16 mouse cellular contexts compared by ENCODE assay signal in genomic region chr5:134251083-134251482, GRCm38 (mm10).
"Had no signal": no experiment of that assay in that cellular context is flagged by ENCODE, and none has a peak within 500 bp of the region (broad histone marks: within the 10 kb centered on the region; RNA-seq: fewer than 3 reads in every experiment).

No protein-coding gene starts in this region.

- ATAC-seq: liver, postnatal 0 days; midbrain, embryonic 13.5 days; midbrain, embryonic 15.5 days had no signal

- H3K27me3 ChIP-seq: liver, embryonic 13.5 days; liver, embryonic 15.5 days; megakaryocyte, embryonic 14.5 days; midbrain, embryonic 13.5 days; midbrain, embryonic 15.5 days; neural tube, embryonic 12.5 days; stomach, embryonic 15.5 days had no signal

- H3K4me3 ChIP-seq: liver, embryonic 13.5 days; liver, embryonic 15.5 days; megakaryocyte, embryonic 14.5 days; midbrain, embryonic 13.5 days; midbrain, embryonic 15.5 days; neural tube, embryonic 12.5 days; stomach, embryonic 15.5 days had no signal

- H3K9ac ChIP-seq: liver, embryonic 13.5 days; liver, embryonic 15.5 days; liver, postnatal 0 days; midbrain, embryonic 13.5 days; midbrain, embryonic 15.5 days; neural tube, embryonic 12.5 days; stomach, embryonic 15.5 days had no signal

- H3K27ac ChIP-seq: liver, embryonic 13.5 days; liver, embryonic 15.5 days; macrophage; midbrain, embryonic 13.5 days; midbrain, embryonic 15.5 days; neural tube, embryonic 12.5 days; stomach, embryonic 15.5 days had no signal

- H3K4me1 ChIP-seq: liver, embryonic 13.5 days; liver, embryonic 15.5 days; midbrain, embryonic 13.5 days; midbrain, embryonic 15.5 days; neural tube, embryonic 12.5 days; stomach, embryonic 15.5 days had no signal

- H3K4me2 ChIP-seq: liver, embryonic 11.5 days; liver, embryonic 13.5 days; liver, embryonic 15.5 days; midbrain, embryonic 11.5 days; midbrain, embryonic 13.5 days; midbrain, embryonic 15.5 days; neural tube, embryonic 12.5 days; stomach, embryonic 15.5 days had no signal

- DNase-seq: liver, embryonic 13.5 days; liver, postnatal 0 days; lung, postnatal 36 days; right cerebral cortex, postnatal 14 days; thymus, adult 18-20 months; thymus, postnatal 14 days; thymus, postnatal 36 days had no signal

- H3K9me3 ChIP-seq: liver, embryonic 13.5 days; liver, embryonic 15.5 days; megakaryocyte, embryonic 14.5 days; midbrain, embryonic 13.5 days; midbrain, embryonic 15.5 days; neural tube, embryonic 12.5 days; stomach, embryonic 15.5 days had no signal
